Comparison of ENCODE assay signal across 16 mouse cellular contexts in the genomic region with DNA sequence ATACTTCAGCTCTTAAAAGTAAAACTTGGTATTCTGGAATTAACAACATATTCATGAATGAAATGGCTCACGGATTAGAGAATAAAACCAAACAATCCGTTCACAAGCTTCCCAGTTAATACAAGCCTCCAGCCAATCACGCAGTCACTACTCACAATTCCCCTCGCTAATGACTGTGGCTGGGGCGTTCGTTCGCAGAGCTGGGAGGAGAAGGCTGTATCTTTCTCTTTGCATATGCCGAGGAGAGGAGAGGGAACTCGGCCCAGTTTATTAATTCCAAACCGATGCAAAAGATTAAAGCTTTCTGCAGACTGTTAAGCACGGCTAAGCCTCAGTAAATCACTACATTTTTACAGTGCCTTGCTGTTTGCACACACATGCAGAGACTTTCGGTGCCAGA.
DNase-seq lines count a peak whose midpoint lies in the region; ATAC-seq and TF ChIP-seq lines count a peak whose summit lies in the region.
"Had no signal": no experiment of that assay in that cellular context is flagged by ENCODE, and none has a peak within 500 bp of the region (broad histone marks: within the 10 kb centered on the region; RNA-seq: fewer than 3 reads in every experiment).

No protein-coding gene starts in this region.

- no peak for ATAC-seq in embryonic facial prominence, embryonic 13.5 days (ENCODE audit: insufficient number of reproducible peaks, insufficient read depth, low FRiP score, low TSS enrichment, low read depth)
- ATAC-seq in embryonic facial prominence, embryonic 15.5 days (ENCODE audit: insufficient number of reproducible peaks, low FRiP score, low TSS enrichment, low read depth), result no peak
- ATAC-seq in midbrain, embryonic 15.5 days (replicated peaks), result peak; percentile 56

- no peaks in the 10 kb centered on the region for H3K36me3 ChIP-seq in embryonic facial prominence, embryonic 13.5 days
- no peaks in the 10 kb centered on the region for H3K36me3 ChIP-seq in embryonic facial prominence, embryonic 10.5 days (replicated peaks)
- H3K36me3 ChIP-seq in embryonic facial prominence, embryonic 15.5 days, result no peaks in the 10 kb centered on the region
- no peaks in the 10 kb centered on the region for H3K36me3 ChIP-seq in midbrain, embryonic 15.5 days (replicated peaks)
- H3K36me3 ChIP-seq: heart, embryonic 12.5 days; midbrain, embryonic 12.5 days; neural tube, embryonic 12.5 days had no signal

- 42% methylated on average over 12 of the region's 12 CpGs for WGBS in embryonic facial prominence, embryonic 13.5 days
- WGBS in embryonic facial prominence, embryonic 10.5 days, result 83% methylated on average over 12 of the region's 12 CpGs
- 41% methylated on average over 12 of the region's 12 CpGs for WGBS in embryonic facial prominence, embryonic 15.5 days
- 44% methylated on average over 12 of the region's 12 CpGs for WGBS in midbrain, embryonic 15.5 days

- intact Hi-C loops in left cerebral cortex, adult 2 months (cut with DNase I), result loop anchor here (10.0 kb wide), 1 partner anchor 1658 kb away; a partner anchor contains a TSS

- H3K27me3 ChIP-seq in embryonic facial prominence, embryonic 13.5 days, result no peaks in the 10 kb centered on the region
- H3K27me3 ChIP-seq in embryonic facial prominence, embryonic 10.5 days (replicated peaks; ENCODE audit: low read depth, poor library complexity, severe bottlenecking), result no peaks in the 10 kb centered on the region
- no peaks in the 10 kb centered on the region for H3K27me3 ChIP-seq in embryonic facial prominence, embryonic 15.5 days
- H3K27me3 ChIP-seq in midbrain, embryonic 15.5 days (replicated peaks), result no peaks in the 10 kb centered on the region
- H3K27me3 ChIP-seq: heart, embryonic 12.5 days; midbrain, embryonic 12.5 days; neural tube, embryonic 12.5 days had no signal

- H3K9ac ChIP-seq in embryonic facial prominence, embryonic 13.5 days, result 0 out of 2 replicates have a peak overlapping the region, but pooled peaks have one; percentile 16
- no peak overlapping the region for H3K9ac ChIP-seq in embryonic facial prominence, embryonic 15.5 days
- no peak overlapping the region for H3K9ac ChIP-seq in midbrain, embryonic 15.5 days
- H3K9ac ChIP-seq: heart, embryonic 12.5 days; midbrain, embryonic 12.5 days; neural tube, embryonic 12.5 days had no signal

- H3K4me1 ChIP-seq in embryonic facial prominence, embryonic 13.5 days, result peaks cover 18% of the 10 kb centered on the region
- peaks cover 23% of the 10 kb centered on the region for H3K4me1 ChIP-seq in embryonic facial prominence, embryonic 10.5 days
- peaks cover 8% of the 10 kb centered on the region; the same call in 1 of the 2 replicates for H3K4me1 ChIP-seq in embryonic facial prominence, embryonic 15.5 days
- H3K4me1 ChIP-seq in midbrain, embryonic 15.5 days, result peaks cover 5% of the 10 kb centered on the region; the same call in 1 of the 2 replicates
- H3K4me1 ChIP-seq: heart, embryonic 12.5 days; midbrain, embryonic 12.5 days; neural tube, embryonic 12.5 days had no signal

- no peaks in the 10 kb centered on the region for H3K9me3 ChIP-seq in embryonic facial prominence, embryonic 13.5 days
- no peaks in the 10 kb centered on the region; the same call in 1 of the 2 replicates for H3K9me3 ChIP-seq in embryonic facial prominence, embryonic 10.5 days
- H3K9me3 ChIP-seq in embryonic facial prominence, embryonic 15.5 days (replicated peaks), result no peaks in the 10 kb centered on the region
- H3K9me3 ChIP-seq in midbrain, embryonic 15.5 days, result no peaks in the 10 kb centered on the region
- H3K9me3 ChIP-seq: heart, embryonic 12.5 days; midbrain, embryonic 12.5 days; neural tube, embryonic 12.5 days had no signal

- TF ChIP-seq CTCF in left cerebral cortex, adult 2 months (IDR thresholded peaks at IDR 0.05), result no peak

- H3K27ac ChIP-seq in embryonic facial prominence, embryonic 13.5 days, result peak overlapping the region; percentile 44; the same call in 1 of the 2 replicates
- no peak overlapping the region for H3K27ac ChIP-seq in embryonic facial prominence, embryonic 10.5 days (replicated peaks)
- peak overlapping the region; percentile 15; the same call in 1 of the 2 replicates for H3K27ac ChIP-seq in left cerebral cortex, adult 2 months
- H3K27ac ChIP-seq in embryonic facial prominence, embryonic 15.5 days (replicated peaks), result 0 out of 2 replicates have a peak overlapping the region, but pooled peaks have one; percentile 17
- 0 out of 2 replicates have a peak overlapping the region, but pooled peaks have one; percentile 20 for H3K27ac ChIP-seq in midbrain, embryonic 15.5 days
- H3K27ac ChIP-seq: midbrain, embryonic 12.5 days; neural tube, embryonic 12.5 days had no signal

- DNase-seq in embryonic facial prominence, embryonic 10.5 days (ENCODE audit: low spot score), result no peak
- DNase-seq in left cerebral cortex, adult 2 months (ENCODE audit: extremely low spot score in 1 of 2, low spot score in 2 of 2), result no peak
- no peak for DNase-seq in left cerebral cortex, adult 9 months (ENCODE audit: low spot score in 2 of 2)
- no peak for DNase-seq in Muller cell, postnatal 12 days (ENCODE audit: inconsistent ontology term)
- no peak for DNase-seq in adrenal gland, postnatal 10 days
- DNase-seq: cerebellum, postnatal 25 days; heart, postnatal 4 days; kidney, adult 8-10 months; spleen, adult 18-20 months; thymus, postnatal 14 days had no signal

- peak overlapping the region; percentile 1; the same call in 1 of the 2 replicates for H3K4me3 ChIP-seq in embryonic facial prominence, embryonic 13.5 days
- no peak overlapping the region for H3K4me3 ChIP-seq in embryonic facial prominence, embryonic 10.5 days
- peak overlapping the region; percentile 36 for H3K4me3 ChIP-seq in left cerebral cortex, adult 2 months
- 0 out of 2 replicates have a peak overlapping the region, but pooled peaks have one; percentile 8 for H3K4me3 ChIP-seq in embryonic facial prominence, embryonic 15.5 days (replicated peaks)
- H3K4me3 ChIP-seq in midbrain, embryonic 15.5 days, result 0 out of 2 replicates have a peak overlapping the region, but pooled peaks have one; percentile 6
- H3K4me3 ChIP-seq: heart, embryonic 12.5 days; midbrain, embryonic 12.5 days; neural tube, embryonic 12.5 days had no signal

- H3K4me2 ChIP-seq in embryonic facial prominence, embryonic 13.5 days, result peak overlapping the region; percentile 41
- peak overlapping the region; percentile 13 for H3K4me2 ChIP-seq in embryonic facial prominence, embryonic 15.5 days (replicated peaks)
- H3K4me2 ChIP-seq in midbrain, embryonic 15.5 days, result peak overlapping the region; percentile 36
- H3K4me2 ChIP-seq: heart, embryonic 12.5 days; midbrain, embryonic 12.5 days; neural tube, embryonic 12.5 days had no signal
